Mouse (Mus musculus): ENCODE data around the gene Stk17b. TPM values are rescaled to one million over a fixed set of nuclear protein-coding genes. Genes with fewer than 3 reads are reported as not detected.
"Not testable (repeated sequence)": the region's sequence is repeated elsewhere in the genome, so short reads cannot be mapped to it uniquely, and the experiment has no call there.

The Stk17b gene
- polyA plus RNA-seq, 1 experiment from 2014 or later, result 16.1 TPM

DNA sequence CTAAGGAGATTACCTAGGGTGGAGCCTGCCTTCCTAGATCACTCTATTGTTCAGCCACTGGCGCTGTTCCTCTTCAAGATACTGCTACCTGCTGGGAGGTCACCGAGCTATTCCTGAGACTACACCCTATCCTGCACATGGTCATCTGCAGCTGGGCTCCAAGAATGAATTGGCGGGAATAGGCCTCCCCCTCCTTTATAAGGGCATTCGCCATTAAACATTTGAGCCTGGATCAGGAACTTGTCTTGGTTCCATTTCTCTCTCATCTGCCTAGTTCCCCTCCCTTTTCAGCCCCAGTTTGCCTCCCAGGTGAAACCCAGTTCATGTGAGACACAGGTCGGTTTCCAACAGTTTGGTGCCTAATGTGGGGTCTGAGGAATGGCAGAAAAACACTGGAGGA, 39.0 kb downstream of the Stk17b start:
- 81% methylated on average over 5 of the region's 5 CpGs for WGBS
- no peak overlapping the region for H3K9ac ChIP-seq (ENCODE audit: low read length)
- H3K4me3 ChIP-seq (ENCODE audit: low read length), result no peak overlapping the region
- H3K27me3 ChIP-seq (ENCODE audit: control insufficient read depth, insufficient read depth, low read depth, low read length), result no peaks in the 10 kb centered on the region
- no peak overlapping the region for H3K4me2 ChIP-seq (ENCODE audit: low read depth, low read length)
- ATAC-seq (ENCODE audit: low read depth), result no peak
- H3K9me3 ChIP-seq (ENCODE audit: control insufficient read depth, low read length), result no peaks in the 10 kb centered on the region
- H3K36me3 ChIP-seq (ENCODE audit: control insufficient read depth, insufficient read depth, low read length), result no peaks in the 10 kb centered on the region
- H3K27ac ChIP-seq (ENCODE audit: low read length), result no peak overlapping the region
- no peaks in the 10 kb centered on the region for H3K4me1 ChIP-seq (replicated peaks; ENCODE audit: control insufficient read depth, insufficient read depth, low read length)

DNA sequence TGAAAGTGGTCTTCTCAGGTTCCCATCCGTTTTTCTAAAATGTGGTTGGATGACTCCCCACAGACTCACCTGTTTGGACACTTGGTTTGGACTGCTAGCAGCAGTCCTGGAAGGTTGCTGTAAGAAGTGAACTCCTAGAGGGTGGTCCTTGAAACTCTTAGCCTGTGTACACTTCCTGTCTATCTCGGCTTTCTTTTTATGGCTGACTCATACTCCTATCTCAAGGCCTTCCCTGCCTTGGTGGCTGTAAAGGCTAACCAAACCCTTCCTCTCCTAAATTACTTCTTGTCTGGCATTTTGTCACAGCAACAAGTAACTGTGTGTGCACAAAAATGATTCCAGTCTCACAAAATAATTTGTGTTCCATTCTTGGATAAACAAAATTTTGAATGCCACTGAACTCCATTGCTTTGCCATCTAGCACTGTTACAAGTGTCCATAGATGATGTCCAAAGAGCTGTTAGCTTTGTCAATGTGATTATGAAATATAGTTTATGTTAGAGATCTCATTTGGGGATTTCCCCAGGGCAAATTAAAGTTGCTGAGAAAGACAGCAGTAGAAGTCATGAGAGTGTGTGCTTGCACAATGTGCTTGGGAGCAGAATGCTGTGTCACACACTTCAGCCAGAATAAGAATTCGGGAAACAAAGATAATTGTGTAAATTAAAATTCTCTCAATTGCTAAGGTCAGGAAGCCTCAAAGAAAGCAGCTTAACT, 43.1 kb downstream of the Stk17b start:
- no peaks in the 10 kb centered on the region for H3K4me1 ChIP-seq (replicated peaks; ENCODE audit: control insufficient read depth, insufficient read depth, low read length)
- no peak overlapping the region for H3K27ac ChIP-seq (ENCODE audit: low read length)
- H3K4me3 ChIP-seq (ENCODE audit: low read length), result no peak overlapping the region
- H3K4me2 ChIP-seq (ENCODE audit: low read depth, low read length), result no peak overlapping the region
- H3K36me3 ChIP-seq (ENCODE audit: control insufficient read depth, insufficient read depth, low read length), result no peaks in the 10 kb centered on the region
- no peak for ATAC-seq (ENCODE audit: low read depth)
- 63% methylated on average over 3 of the region's 3 CpGs for WGBS
- H3K9ac ChIP-seq (ENCODE audit: low read length), result no peak overlapping the region
- no peaks in the 10 kb centered on the region for H3K27me3 ChIP-seq (ENCODE audit: control insufficient read depth, insufficient read depth, low read depth, low read length)
- H3K9me3 ChIP-seq (ENCODE audit: control insufficient read depth, low read length), result no peaks in the 10 kb centered on the region

DNA sequence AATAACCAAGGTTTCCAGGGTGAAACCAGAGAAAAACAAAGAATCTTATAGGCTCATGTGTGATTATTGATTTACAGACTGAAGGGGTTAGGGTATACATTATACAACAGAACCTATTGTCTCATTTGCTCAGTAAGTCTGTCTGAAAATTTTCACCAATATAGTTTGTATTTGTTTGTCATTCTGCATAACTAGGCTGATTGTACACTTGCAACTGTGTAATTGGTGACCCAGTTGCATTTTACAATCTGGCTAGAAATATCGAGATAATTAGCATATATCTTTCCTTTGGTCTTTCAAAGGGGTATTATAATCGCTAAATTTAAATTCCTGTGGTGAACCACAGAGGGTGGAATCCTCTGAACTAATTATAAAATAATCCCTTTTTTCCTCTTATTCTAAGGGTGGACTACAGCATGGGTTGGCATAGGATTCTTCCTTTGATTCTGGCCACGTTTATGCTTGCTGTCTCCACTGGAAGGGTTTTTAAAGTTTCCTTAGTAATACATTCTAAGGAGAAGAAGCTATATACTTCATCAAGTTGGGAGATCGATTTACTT, 44.2 kb downstream of the Stk17b start:
- Histone ChIP-seq H3K36me3 (ENCODE audit: control insufficient read depth, insufficient read depth, low read length) (no peaks in the 10 kb centered on the region), H3K27ac (ENCODE audit: low read length) (no peak overlapping the region), H3K9ac (ENCODE audit: low read length) (no peak overlapping the region), H3K4me3 (ENCODE audit: low read length) (no peak overlapping the region), H3K4me1 (replicated peaks; ENCODE audit: control insufficient read depth, insufficient read depth, low read length) (no peaks in the 10 kb centered on the region), H3K27me3 (ENCODE audit: control insufficient read depth, insufficient read depth, low read depth, low read length) (no peaks in the 10 kb centered on the region), H3K4me2 (ENCODE audit: low read depth, low read length) (no peak overlapping the region), H3K9me3 (ENCODE audit: control insufficient read depth, low read length) (no peaks in the 10 kb centered on the region)
- no peak for ATAC-seq (ENCODE audit: low read depth)
- WGBS, result 86% methylated on average over 4 of the region's 4 CpGs

DNA sequence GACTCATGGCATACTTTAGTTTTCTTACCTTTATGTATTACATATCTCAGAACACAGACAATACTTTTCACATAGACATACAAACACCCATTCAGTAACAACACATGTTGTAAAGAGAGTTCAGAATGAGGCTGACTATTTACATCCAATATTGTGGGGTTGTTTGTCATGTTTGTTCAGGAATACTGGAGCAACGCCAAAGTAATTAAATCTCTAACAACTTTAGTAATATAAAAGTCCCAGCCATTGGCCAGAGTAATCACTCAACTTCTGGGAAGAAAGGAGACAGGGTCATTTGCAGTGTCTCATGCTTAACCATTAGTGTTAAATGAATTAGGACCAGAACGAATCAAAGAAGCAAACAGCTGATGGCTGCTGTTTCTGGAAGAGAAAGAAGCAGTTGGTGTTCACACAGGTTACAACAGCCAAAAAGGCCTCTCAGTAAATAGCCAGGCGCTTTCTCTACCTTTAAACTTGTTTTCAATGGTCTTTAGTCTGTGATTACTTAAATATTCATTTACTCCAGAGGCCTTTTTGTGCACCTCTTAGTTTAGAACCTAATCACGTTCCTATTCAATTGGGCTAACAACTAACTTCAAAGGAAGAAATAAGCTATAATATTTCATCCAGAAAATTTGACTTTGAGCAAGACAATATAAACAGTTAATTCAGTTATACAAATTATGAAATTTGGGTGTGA, 44.8 kb downstream of the Stk17b start:
- not testable (repeated sequence) for H3K27me3 ChIP-seq (ENCODE audit: control insufficient read depth, insufficient read depth, low read depth, low read length); H3K9ac ChIP-seq (ENCODE audit: low read length); ATAC-seq (ENCODE audit: low read depth); H3K9me3 ChIP-seq (ENCODE audit: control insufficient read depth, low read length); H3K4me3 ChIP-seq (ENCODE audit: low read length); H3K27ac ChIP-seq (ENCODE audit: low read length); H3K36me3 ChIP-seq (ENCODE audit: control insufficient read depth, insufficient read depth, low read length); H3K4me2 ChIP-seq (ENCODE audit: low read depth, low read length); H3K4me1 ChIP-seq (replicated peaks; ENCODE audit: control insufficient read depth, insufficient read depth, low read length)
- 75% methylated on average over 3 of the region's 4 CpGs for WGBS

DNA sequence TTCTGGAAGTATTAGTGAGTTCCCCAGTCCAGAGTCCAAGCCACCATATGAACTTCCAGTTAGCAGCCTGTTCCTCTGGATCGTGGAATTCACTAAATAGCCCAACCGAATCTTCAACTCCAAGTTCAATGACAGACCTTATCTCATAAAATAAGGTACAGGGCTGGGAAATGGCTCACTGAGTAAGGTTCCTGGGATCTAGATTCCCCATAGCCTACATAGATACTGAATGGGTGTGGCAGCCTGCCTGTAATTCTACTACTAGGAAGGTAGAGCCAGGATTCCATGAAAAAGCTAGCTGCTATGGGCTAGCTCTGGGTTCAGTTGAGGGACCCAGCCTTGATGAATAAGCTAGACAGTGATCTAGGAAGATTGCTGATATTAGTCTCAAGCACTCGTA, 48.4 kb downstream of the Stk17b start:
- no peaks in the 10 kb centered on the region for H3K4me1 ChIP-seq (replicated peaks; ENCODE audit: control insufficient read depth, insufficient read depth, low read length)
- no peak overlapping the region for H3K4me3 ChIP-seq (ENCODE audit: low read length)
- H3K36me3 ChIP-seq (ENCODE audit: control insufficient read depth, insufficient read depth, low read length), result no peaks in the 10 kb centered on the region
- no peak overlapping the region for H3K9ac ChIP-seq (ENCODE audit: low read length)
- no peak overlapping the region for H3K27ac ChIP-seq (ENCODE audit: low read length)
- no peaks in the 10 kb centered on the region for H3K27me3 ChIP-seq (ENCODE audit: control insufficient read depth, insufficient read depth, low read depth, low read length)
- H3K4me2 ChIP-seq (ENCODE audit: low read depth, low read length), result no peak overlapping the region
- H3K9me3 ChIP-seq (ENCODE audit: control insufficient read depth, low read length), result no peaks in the 10 kb centered on the region
- no peak for ATAC-seq (ENCODE audit: low read depth)
- WGBS, result 90% methylated on average over 3 of the region's 3 CpGs

DNA sequence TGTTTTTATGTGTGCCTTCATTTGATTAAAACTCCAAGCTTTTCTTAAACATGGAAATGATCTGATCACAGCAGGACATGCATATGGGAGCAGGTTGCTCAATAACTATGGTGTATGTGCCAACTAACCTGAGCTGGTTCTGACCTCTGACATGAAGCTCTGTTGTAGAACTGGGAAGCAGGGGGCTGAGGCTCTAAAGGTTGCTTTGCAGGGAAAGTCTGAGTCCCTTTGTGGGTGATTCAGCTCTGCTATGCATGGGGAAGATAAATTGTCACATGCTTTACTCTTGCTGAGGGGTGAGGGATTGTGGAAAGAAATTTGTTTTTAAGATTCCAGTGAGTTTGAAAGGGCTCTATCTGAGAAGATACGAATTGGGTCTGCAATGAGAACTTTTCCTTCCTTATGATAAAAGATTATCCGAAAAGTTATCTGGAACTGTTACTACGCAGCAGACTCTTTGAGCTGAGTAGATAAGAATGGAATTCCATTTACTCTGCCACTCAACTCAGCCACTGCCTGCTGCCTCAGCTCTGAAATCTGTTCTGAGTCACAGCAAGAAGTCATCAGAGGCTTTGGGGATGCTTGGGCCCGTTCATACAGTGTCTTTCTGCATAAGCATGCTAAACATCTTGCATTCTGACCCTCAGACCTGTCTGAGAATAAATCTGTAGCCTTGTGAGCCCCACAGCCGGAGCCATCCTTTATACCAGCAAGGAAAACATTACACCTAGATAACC, 56.4 kb downstream of the Stk17b start:
- no peak for ATAC-seq (ENCODE audit: low read depth)
- Histone ChIP-seq H3K27me3 (ENCODE audit: control insufficient read depth, insufficient read depth, low read depth, low read length) (no peaks in the 10 kb centered on the region), H3K9ac (ENCODE audit: low read length) (no peak overlapping the region), H3K4me1 (replicated peaks; ENCODE audit: control insufficient read depth, insufficient read depth, low read length) (no peaks in the 10 kb centered on the region), H3K27ac (ENCODE audit: low read length) (no peak overlapping the region), H3K4me2 (ENCODE audit: low read depth, low read length) (no peak overlapping the region), H3K36me3 (ENCODE audit: control insufficient read depth, insufficient read depth, low read length) (no peaks in the 10 kb centered on the region), H3K9me3 (ENCODE audit: control insufficient read depth, low read length) (no peaks in the 10 kb centered on the region), H3K4me3 (ENCODE audit: low read length) (no peak overlapping the region)
- WGBS, result 21% methylated on average over 5 of the region's 5 CpGs

DNA sequence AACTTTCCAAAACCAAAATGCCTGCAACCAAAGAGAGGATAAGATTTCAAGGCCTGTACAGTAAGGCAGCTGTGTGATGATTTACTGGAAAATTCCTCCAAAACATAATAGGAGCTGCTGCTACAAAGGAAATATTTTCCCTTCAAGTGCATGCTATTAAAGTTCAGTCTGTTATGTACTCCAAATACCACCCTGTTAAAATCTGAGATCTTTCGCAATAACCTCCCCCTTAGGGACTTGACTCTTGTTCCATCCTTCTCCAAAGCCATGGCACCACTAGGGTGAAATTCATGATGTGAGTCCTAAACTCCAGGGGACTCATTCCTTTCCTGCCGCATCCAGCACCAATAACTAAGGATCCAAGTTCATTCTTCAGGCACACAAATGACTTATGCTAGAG, 58.1 kb downstream of the Stk17b start:
- no peak overlapping the region for H3K4me2 ChIP-seq (ENCODE audit: low read depth, low read length)
- H3K27ac ChIP-seq (ENCODE audit: low read length), result no peak overlapping the region
- no peaks in the 10 kb centered on the region for H3K36me3 ChIP-seq (ENCODE audit: control insufficient read depth, insufficient read depth, low read length)
- no peak overlapping the region for H3K9ac ChIP-seq (ENCODE audit: low read length)
- H3K4me3 ChIP-seq (ENCODE audit: low read length), result no peak overlapping the region
- WGBS, result 85% methylated on average over 2 of the region's 2 CpGs
- H3K27me3 ChIP-seq (ENCODE audit: control insufficient read depth, insufficient read depth, low read depth, low read length), result no peaks in the 10 kb centered on the region
- ATAC-seq (ENCODE audit: low read depth), result no peak
- no peaks in the 10 kb centered on the region for H3K9me3 ChIP-seq (ENCODE audit: control insufficient read depth, low read length)
- no peaks in the 10 kb centered on the region for H3K4me1 ChIP-seq (replicated peaks; ENCODE audit: control insufficient read depth, insufficient read depth, low read length)

DNA sequence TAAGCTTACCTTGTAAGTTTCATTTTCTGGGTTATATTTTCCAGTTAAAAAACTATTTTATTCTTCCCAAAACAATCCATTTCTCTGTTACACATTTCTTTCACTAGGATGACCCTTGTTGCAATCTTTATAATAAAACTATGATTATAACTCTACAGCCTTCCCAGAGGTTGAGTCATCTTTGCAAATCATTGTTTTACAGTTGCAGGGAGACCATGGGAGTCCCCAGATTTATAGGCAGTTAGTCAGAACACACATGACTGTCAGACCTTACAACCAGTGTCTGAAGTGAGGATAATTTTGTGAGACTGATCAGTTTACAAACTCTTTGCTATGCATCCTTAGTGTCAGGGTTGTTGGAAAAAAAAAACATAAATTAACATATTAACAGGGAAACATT, 63.7 kb downstream of the Stk17b start:
- no peak for ATAC-seq (ENCODE audit: low read depth)

DNA sequence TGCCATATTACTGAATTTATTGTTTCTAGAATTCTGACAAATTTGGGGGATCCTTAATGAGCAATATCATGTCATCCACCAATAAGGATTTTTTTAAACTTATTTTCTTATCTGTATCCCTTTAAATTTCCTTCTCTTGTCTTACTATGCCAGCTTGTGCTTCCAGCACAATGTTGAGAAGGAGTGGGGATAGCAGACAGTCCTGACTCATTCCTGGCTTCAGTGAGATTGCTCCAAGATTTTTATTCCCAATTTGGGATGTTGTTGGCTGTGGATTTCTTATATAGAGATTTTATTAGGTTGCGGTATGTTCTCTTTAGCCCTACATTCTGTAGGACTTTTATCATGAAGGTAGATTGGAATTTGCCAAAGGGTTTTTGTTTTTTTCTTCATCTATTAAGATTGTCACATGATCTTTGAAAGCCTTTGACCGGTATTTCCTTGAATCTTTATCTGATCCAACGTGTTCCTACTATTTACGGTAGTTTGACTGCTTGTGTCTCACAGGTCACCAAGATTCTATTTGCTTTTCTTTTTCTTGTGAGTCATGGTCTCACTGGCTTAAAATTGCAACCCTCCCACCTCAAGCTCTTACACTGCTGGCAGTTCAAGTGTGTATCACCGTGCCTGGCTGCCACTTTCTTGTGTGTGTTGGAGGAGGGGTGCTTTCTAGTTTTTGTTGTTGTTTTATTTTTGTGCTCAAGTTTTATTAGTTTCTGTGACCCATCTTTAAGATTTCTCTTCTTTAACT, 64.2 kb downstream of the Stk17b start:
- no peak for ATAC-seq (ENCODE audit: low read depth)
- WGBS, result 47% methylated on average over 5 of the region's 5 CpGs
- Histone ChIP-seq H3K9me3 (ENCODE audit: control insufficient read depth, low read length) (no peaks in the 10 kb centered on the region), H3K4me1 (replicated peaks; ENCODE audit: control insufficient read depth, insufficient read depth, low read length) (no peaks in the 10 kb centered on the region), H3K27me3 (ENCODE audit: control insufficient read depth, insufficient read depth, low read depth, low read length) (no peaks in the 10 kb centered on the region), H3K36me3 (ENCODE audit: control insufficient read depth, insufficient read depth, low read length) (no peaks in the 10 kb centered on the region), H3K4me3 (ENCODE audit: low read length) (no peak overlapping the region), H3K4me2 (ENCODE audit: low read depth, low read length) (no peak overlapping the region), H3K9ac (ENCODE audit: low read length) (no peak overlapping the region), H3K27ac (ENCODE audit: low read length) (no peak overlapping the region)

More for the DNA sequence above, 63.7 kb downstream of the Stk17b start:
- Histone ChIP-seq H3K4me1 (replicated peaks; ENCODE audit: control insufficient read depth, insufficient read depth, low read length) (no peaks in the 10 kb centered on the region), H3K9me3 (ENCODE audit: control insufficient read depth, low read length) (no peaks in the 10 kb centered on the region), H3K4me3 (ENCODE audit: low read length) (no peak overlapping the region), H3K27ac (ENCODE audit: low read length) (no peak overlapping the region), H3K36me3 (ENCODE audit: control insufficient read depth, insufficient read depth, low read length) (no peaks in the 10 kb centered on the region), H3K4me2 (ENCODE audit: low read depth, low read length) (no peak overlapping the region), H3K9ac (ENCODE audit: low read length) (no peak overlapping the region), H3K27me3 (ENCODE audit: control insufficient read depth, insufficient read depth, low read depth, low read length) (no peaks in the 10 kb centered on the region)

Data from lung, embryonic 16.5 days (tissue).